Comparison of ENCODE assay signal across 20 mouse cellular contexts in genomic region chr9:113134611-113135010, GRCm38 (mm10).
A peak's percentile ranks its signal among the peaks of the same experiment; 100 is the strongest.
DNase-seq lines count a peak whose midpoint lies in the region; TF ChIP-seq lines count a peak whose summit lies in the region.
"Had no signal": no experiment of that assay in that cellular context is flagged by ENCODE, and none has a peak within 500 bp of the region (broad histone marks: within the 10 kb centered on the region; RNA-seq: fewer than 3 reads in every experiment).

No protein-coding gene starts in this region.

- DNase-seq in heart, adult 11 months, result peak; percentile 51
- no peak for DNase-seq in heart, adult 2 months
- DNase-seq in layer of hippocampus, adult 9-11 months, result peak; percentile 25
- DNase-seq in layer of hippocampus, adult 11-12 months (ENCODE audit: low spot score), result no peak
- peak; percentile 40 for DNase-seq in brain, adult 2 months (ENCODE audit: low read depth, low spot score)
- DNase-seq in left cerebral cortex, adult 18-20 months (ENCODE audit: low spot score in 2 of 2), result no peak
- DNase-seq: adrenal gland, adult 2 months; adrenal gland, adult 8-10 months; adrenal gland, postnatal 10 days; adrenal gland, postnatal 14 days; adrenal gland, postnatal 25 days; adrenal gland, postnatal 36 days; B cell, adult 2 months; cerebellum, adult 11 months; cerebellum, adult 11-12 months; cerebellum, adult 18-20 months; cerebellum, adult 2 months had no signal

- no peak for TF ChIP-seq CTCF in heart, adult 2 months (IDR thresholded peaks at IDR 0.05)

- no peak for TF ChIP-seq EP300 in heart, adult 2 months (IDR thresholded peaks at IDR 0.05; ENCODE audit: insufficient read depth, low read depth, low read length)

- H3K27ac ChIP-seq in heart, adult 2 months, result no peak overlapping the region

- TF ChIP-seq POLR2A in heart, adult 2 months (IDR thresholded peaks at IDR 0.05; ENCODE audit: insufficient read depth, low read depth, low read length), result no peak

- no peaks in the 10 kb centered on the region for H3K4me1 ChIP-seq in heart, adult 2 months (ENCODE audit: control insufficient read depth, insufficient read depth, low read length)

- H3K27me3 ChIP-seq in heart, adult 2 months (ENCODE audit: control insufficient read depth, insufficient read depth, low read length), result no peaks in the 10 kb centered on the region
- H3K27me3 ChIP-seq: CH12.LX, Patski had no signal

- H3K36me3 ChIP-seq in heart, adult 2 months (ENCODE audit: control insufficient read depth, insufficient read depth, low read length), result no peaks in the 10 kb centered on the region
- H3K36me3 ChIP-seq: G1E had no signal

- no peak overlapping the region for H3K9ac ChIP-seq in heart, adult 2 months (ENCODE audit: low read depth, low read length)

- 84% methylated on average over 3 of the region's 3 CpGs for WGBS in heart, adult 2 months

- intact Hi-C loops in heart, adult 2 months (cut with DNase I), result no loop called here

- H3K79me2 ChIP-seq in heart, adult 2 months (replicated peaks; ENCODE audit: control insufficient read depth, insufficient read depth, low read length), result no peaks in the 10 kb centered on the region

- H3K4me3 ChIP-seq in heart, adult 2 months, result no peak overlapping the region

Comparison
In these comparisons a context has a peak if more than half of its experiments do, and no peak if none do; other contexts are left out.
1. DNase-seq: peak in heart, adult 11 months (single experiment), layer of hippocampus, adult 9-11 months (single experiment) and brain, adult 2 months (single experiment); none in heart, adult 2 months (0 of 2), layer of hippocampus, adult 11-12 months (single experiment) and left cerebral cortex, adult 18-20 months (0 of 2).